Mouse (Mus musculus) erythroblast, embryonic 14.5 days (primary cell): ENCODE results near the gene Ascc2. TPM values are rescaled to one million over a fixed set of nuclear protein-coding genes. Genes with fewer than 3 reads are reported as not detected.

Experiments used
- H3K27me3 ChIP-seq: 2 replicates; pipeline ENCODE4 v1.6.1; 2012; ENCODE audit warnings: inconsistent platforms; ENCODE audit not compliant: control insufficient read depth
- H3K36me3 ChIP-seq: 2 replicates; pipeline ENCODE4 v1.6.1; 2012; ENCODE audit warnings: mild to moderate bottlenecking, inconsistent platforms; ENCODE audit not compliant: control insufficient read depth
- H3K4me1 ChIP-seq: 2 replicates; pipeline ENCODE4 v1.6.1; 2012; ENCODE audit warnings: inconsistent platforms; ENCODE audit not compliant: control insufficient read depth
- H3K4me3 ChIP-seq: replicated peaks from 2 replicates; pipeline ENCODE3; 2012; ENCODE audit warnings: moderate library complexity, mild to moderate bottlenecking, inconsistent platforms
- H3K9me3 ChIP-seq: 2 replicates; pipeline ENCODE4 v1.6.1; 2012; ENCODE audit warnings: low read length, inconsistent platforms, mixed read lengths; ENCODE audit not compliant: control insufficient read depth
- GATA1 ChIP-seq: IDR thresholded peaks from 2 replicates; pipeline ENCODE4 v1.6.1; 2012; ENCODE audit warnings: low read length, inconsistent platforms, mixed read lengths
- TAL1 ChIP-seq: IDR thresholded peaks from 3 replicates; pipeline ENCODE4 v1.6.1; 2012; ENCODE audit warnings: low read length, inconsistent platforms, mixed read lengths
- polyA plus RNA-seq: library from polyadenylated mRNA; stranded (reverse); fragments of >175 nt; gene quantifications from 2 replicates; pipeline ENCODE4 v1.2.3, GENCODE M21; 2012

Ascc2 gene
- polyA plus RNA-seq, 1 experiment, result 5.3 TPM

GRCm38 (mm10) chr11:4646409-4646808 is 8.9 kb downstream of the Ascc2 start:
- H3K27me3 ChIP-seq, result no peaks in the 10 kb centered on the region
- H3K9me3 ChIP-seq, result no peaks in the 10 kb centered on the region
- peaks cover 12% of the 10 kb centered on the region for H3K4me1 ChIP-seq
- H3K4me3 ChIP-seq, result no peak overlapping the region
- peaks cover 88% of the 10 kb centered on the region for H3K36me3 ChIP-seq
- TF ChIP-seq GATA1, result no peak
- TF ChIP-seq TAL1, result no peak

DNA sequence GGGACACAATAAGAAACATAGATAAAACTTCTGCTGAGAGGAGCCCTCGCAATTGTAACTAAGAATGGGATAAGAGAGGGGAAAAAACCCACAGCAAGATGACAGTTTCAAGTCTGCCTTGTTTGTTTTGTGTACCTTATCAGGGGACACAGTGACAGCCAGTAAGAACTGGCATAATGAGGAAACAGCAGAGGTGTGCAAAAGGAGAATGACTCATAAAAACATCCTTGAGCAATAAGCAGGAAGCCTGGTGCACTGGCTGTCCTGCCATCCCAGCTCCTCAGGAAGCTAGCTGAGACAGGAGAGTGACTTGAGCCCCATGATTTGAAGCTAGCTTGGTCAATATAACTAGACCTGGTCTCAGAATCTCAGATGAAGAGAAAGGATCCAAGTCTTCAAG is 22.3 kb downstream of the Ascc2 start:
- Histone ChIP-seq H3K36me3 (peaks cover 88% of the 10 kb centered on the region), H3K4me3 (no peak overlapping the region), H3K9me3 (no peaks in the 10 kb centered on the region), H3K27me3 (no peaks in the 10 kb centered on the region), H3K4me1 (peaks cover 50% of the 10 kb centered on the region)
- TF ChIP-seq TAL1, result no peak
- TF ChIP-seq GATA1, result no peak

- TF ChIP-seq GATA1 (no peak), TAL1 (no peak)
- peaks cover 82% of the 10 kb centered on the region for H3K36me3 ChIP-seq
- H3K9me3 ChIP-seq, result no peaks in the 10 kb centered on the region
- no peak overlapping the region for H3K4me3 ChIP-seq
- no peaks in the 10 kb centered on the region for H3K27me3 ChIP-seq
- H3K4me1 ChIP-seq, result peaks cover 50% of the 10 kb centered on the region
Measured at GRCm38 (mm10) chr11:4660309-4661025, 22.9 kb downstream of the Ascc2 start.

DNA sequence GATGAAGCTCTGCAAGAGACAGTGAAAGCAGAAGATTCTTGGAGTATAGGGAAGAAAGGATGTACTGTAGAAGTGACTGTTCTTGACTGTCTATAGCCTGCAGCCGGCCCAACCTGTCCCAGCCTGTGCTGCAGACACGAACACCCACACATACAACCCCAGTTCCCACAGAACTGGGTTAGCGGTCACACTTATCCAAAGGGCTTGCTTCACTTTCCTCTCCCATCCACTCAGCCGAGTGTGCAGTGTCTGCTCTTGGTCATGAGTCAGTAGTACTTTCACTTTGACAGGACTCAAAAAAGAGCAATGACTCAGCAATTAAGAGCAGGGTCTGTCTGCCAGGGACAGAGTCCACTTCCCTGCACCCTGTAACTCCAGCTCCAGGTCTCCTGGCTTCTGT is 23.8 kb downstream of the Ascc2 start:
- no peak for TF ChIP-seq TAL1
- TF ChIP-seq GATA1, result no peak
- Histone ChIP-seq H3K4me1 (peaks cover 49% of the 10 kb centered on the region), H3K4me3 (peak overlapping the region; percentile 37), H3K36me3 (peaks cover 73% of the 10 kb centered on the region), H3K27me3 (no peaks in the 10 kb centered on the region), H3K9me3 (no peaks in the 10 kb centered on the region)

DNA sequence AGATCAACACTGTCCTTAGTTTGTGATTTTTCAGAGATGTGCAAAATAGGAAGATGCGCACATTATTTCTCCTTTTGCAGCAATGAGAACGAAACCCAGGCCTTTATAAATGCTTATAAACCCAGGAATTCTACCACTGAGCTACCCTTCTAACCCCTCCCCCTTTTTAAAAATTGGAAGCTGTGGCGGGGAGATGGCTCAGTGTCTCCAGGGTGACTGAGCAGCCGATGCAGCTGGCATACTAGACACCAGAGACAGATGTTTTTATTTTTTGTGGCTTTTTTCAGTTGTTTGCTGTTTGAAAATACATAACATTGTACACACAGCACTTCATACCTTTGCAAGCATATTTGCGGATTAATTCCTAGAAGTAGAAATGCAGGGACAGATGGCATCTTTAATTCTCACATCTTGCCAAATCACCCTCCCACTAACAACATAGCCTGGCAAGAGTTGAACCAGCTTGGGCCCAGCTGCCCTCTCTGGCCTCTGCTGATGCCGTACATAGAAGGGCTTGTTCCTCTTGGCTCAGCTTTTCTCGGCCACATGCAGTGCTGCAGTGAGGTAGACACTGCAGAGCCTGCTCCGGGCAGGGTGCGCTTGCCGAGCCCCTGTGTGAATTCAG is 24.4 kb downstream of the Ascc2 start:
- Histone ChIP-seq H3K9me3 (no peaks in the 10 kb centered on the region), H3K4me3 (no peak overlapping the region), H3K36me3 (peaks cover 70% of the 10 kb centered on the region), H3K27me3 (no peaks in the 10 kb centered on the region), H3K4me1 (peaks cover 45% of the 10 kb centered on the region)
- TF ChIP-seq TAL1, result no peak
- TF ChIP-seq GATA1, result no peak

- Histone ChIP-seq H3K27me3 (no peaks in the 10 kb centered on the region), H3K4me1 (peaks cover 45% of the 10 kb centered on the region), H3K4me3 (no peak overlapping the region), H3K36me3 (peaks cover 70% of the 10 kb centered on the region), H3K9me3 (no peaks in the 10 kb centered on the region)
- TF ChIP-seq GATA1 (no peak), TAL1 (no peak)
Measured at GRCm38 (mm10) chr11:4662496-4662878, 24.9 kb downstream of the Ascc2 start.

GRCm38 (mm10) chr11:4671736-4672135 is 34.2 kb downstream of the Ascc2 start:
- no peak for TF ChIP-seq TAL1
- no peak for TF ChIP-seq GATA1
- Histone ChIP-seq H3K4me3 (no peak overlapping the region), H3K4me1 (peaks cover 31% of the 10 kb centered on the region), H3K27me3 (no peaks in the 10 kb centered on the region), H3K9me3 (no peaks in the 10 kb centered on the region), H3K36me3 (peaks cover 94% of the 10 kb centered on the region)

- Histone ChIP-seq H3K9me3 (no peaks in the 10 kb centered on the region), H3K27me3 (no peaks in the 10 kb centered on the region), H3K4me1 (peaks cover 56% of the 10 kb centered on the region), H3K4me3 (no peak overlapping the region), H3K36me3 (peaks cover 93% of the 10 kb centered on the region)
- TF ChIP-seq TAL1, result no peak
Measured at GRCm38 (mm10) chr11:4674593-4674992, 37.0 kb downstream of the Ascc2 start.

GRCm38 (mm10) chr11:4675126-4675562 is 37.6 kb downstream of the Ascc2 start:
- H3K36me3 ChIP-seq, result peaks cover 94% of the 10 kb centered on the region
- H3K4me3 ChIP-seq, result no peak overlapping the region
- H3K27me3 ChIP-seq, result no peaks in the 10 kb centered on the region
- H3K4me1 ChIP-seq, result peaks cover 59% of the 10 kb centered on the region
- no peaks in the 10 kb centered on the region for H3K9me3 ChIP-seq
- no peak for TF ChIP-seq GATA1
- TF ChIP-seq TAL1, result no peak
